Mouse (Mus musculus) G1E (cell line): ENCODE results near the gene Spsb3.

Experiments
- CTCF ChIP-seq: IDR thresholded peaks from 2 replicates; pipeline ENCODE4 v1.5.1; 2012; ENCODE audit warnings: low read depth, low read length, inconsistent platforms, mixed read lengths
- POLR2AphosphoS5 ChIP-seq: IDR thresholded peaks from 2 replicates; pipeline ENCODE4 v1.6.1; 2012; ENCODE audit warnings: low read depth, low read length, inconsistent platforms; ENCODE audit not compliant: insufficient replicate concordance

GRCm38 (mm10) chr17:24913984-24914383, 27.5 kb downstream of the Spsb3 start:
- TF ChIP-seq POLR2AphosphoS5 = no peak
- no peak for TF ChIP-seq CTCF
